Mouse (Mus musculus) cerebellum, adult 2 months (tissue): ENCODE data around the gene Vav2. TPM values are rescaled to one million over a fixed set of nuclear protein-coding genes. Genes with fewer than 3 reads are reported as not detected.

Source experiments
- DNase-seq, 2 experiments: peaks; one replicate each; pipeline ENCODE4 v3.0.0; 2021
- H3K27ac ChIP-seq: fragments of 200-500 bp; 2 replicates; pipeline ENCODE4 v1.5.1; 2012; ENCODE audit warnings: low read length, control low read depth, inconsistent platforms; ENCODE audit not compliant: insufficient read depth
- H3K27me3 ChIP-seq: fragments of 200-500 bp; 2 replicates; pipeline ENCODE4 v1.6.1; 2012; ENCODE audit warnings: inconsistent platforms, mild to moderate bottlenecking, low read length, moderate library complexity; ENCODE audit not compliant: control insufficient read depth, insufficient read depth
- H3K4me1 ChIP-seq: fragments of 200-500 bp; 2 replicates; pipeline ENCODE4 v1.6.1; 2011; ENCODE audit warnings: low read length; ENCODE audit not compliant: control insufficient read depth, insufficient read depth
- H3K4me3 ChIP-seq: fragments of 200-500 bp; replicated peaks from 2 replicates; pipeline ENCODE3; 2011; ENCODE audit warnings: mild to moderate bottlenecking, low read depth, low read length, control low read depth; ENCODE audit not compliant: insufficient read depth
- CTCF ChIP-seq: fragments of 200-500 bp; IDR thresholded peaks from 2 replicates; pipeline ENCODE4 v1.5.1; 2011; ENCODE audit warnings: low read depth, mild to moderate bottlenecking, control low read depth, low read length, moderate library complexity, borderline replicate concordance; ENCODE audit not compliant: insufficient read depth
- POLR2A ChIP-seq: fragments of 200-500 bp; IDR thresholded peaks from 2 replicates; pipeline ENCODE4 v1.6.1; 2011; ENCODE audit warnings: low read length, control low read depth, borderline replicate concordance; ENCODE audit not compliant: insufficient read depth
- WGBS: fragments of 180-500 bp; shearing (Covaris S2); methylation state at CpG from one replicate; pipeline ENCODE4 v1.1.7; 2018; 5-methylcytosine and 5-hydroxymethylcytosine counted together
- polyA plus RNA-seq: library from polyadenylated mRNA; depleted of rRNA; stranded (reverse); fragments of >200 nt; gene quantifications from 2 replicates; pipeline ENCODE4 v1.2.3, GENCODE M21; 2012

Vav2 gene
- polyA plus RNA-seq, 1 experiment: 16.1 TPM

GRCm38 (mm10) chr2:27421293-27422068 is 5.4 kb downstream of the Vav2 start:
- H3K27me3 ChIP-seq: no peaks in the 10 kb centered on the region
- no peak overlapping the region for H3K27ac ChIP-seq
- TF ChIP-seq CTCF: no peak
- TF ChIP-seq POLR2A: no peak
- 10% methylated on average over 20 of the region's 20 CpGs for WGBS
- H3K4me1 ChIP-seq: peaks cover 14% of the 10 kb centered on the region
- DNase-seq: peak; percentile 72 to 79
- H3K4me3 ChIP-seq: no peak overlapping the region

- Histone ChIP-seq H3K4me1 (peaks cover 14% of the 10 kb centered on the region), H3K27me3 (no peaks in the 10 kb centered on the region), H3K4me3 (no peak overlapping the region), H3K27ac (no peak overlapping the region)
- WGBS: 81% methylated on average over 6 of the region's 6 CpGs
- no peak for DNase-seq
- TF ChIP-seq CTCF (no peak), POLR2A (no peak)
These were observed 8.2 kb downstream of the Vav2 start for GRCm38 (mm10) chr2:27418577-27419070.

GRCm38 (mm10) chr2:27417648-27418153 is 9.1 kb downstream of the Vav2 start:
- H3K4me3 ChIP-seq: no peak overlapping the region
- no peak for DNase-seq
- TF ChIP-seq POLR2A (no peak), CTCF (no peak)
- no peaks in the 10 kb centered on the region for H3K27me3 ChIP-seq
- 71% methylated on average over 5 of the region's 5 CpGs for WGBS
- peaks cover 14% of the 10 kb centered on the region for H3K4me1 ChIP-seq
- no peak overlapping the region for H3K27ac ChIP-seq

GRCm38 (mm10) chr2:27416425-27416824 is 10.4 kb downstream of the Vav2 start:
- Histone ChIP-seq H3K27ac (no peak overlapping the region), H3K27me3 (no peaks in the 10 kb centered on the region), H3K4me1 (peaks cover 14% of the 10 kb centered on the region), H3K4me3 (no peak overlapping the region)
- WGBS: 15% methylated on average over 3 of the region's 3 CpGs
- no peak for TF ChIP-seq CTCF
- TF ChIP-seq POLR2A: no peak
- no peak for DNase-seq

GRCm38 (mm10) chr2:27415060-27415783 is 11.6 kb downstream of the Vav2 start:
- no peak overlapping the region for H3K27ac ChIP-seq

GRCm38 (mm10) chr2:27413936-27414657 is 12.7 kb downstream of the Vav2 start:
- WGBS: 61% methylated on average over 16 of the region's 16 CpGs
- no peak for DNase-seq
- H3K4me1 ChIP-seq: peaks cover 11% of the 10 kb centered on the region
- TF ChIP-seq POLR2A: no peak
- no peak for TF ChIP-seq CTCF
- no peak overlapping the region for H3K4me3 ChIP-seq
- H3K27me3 ChIP-seq: no peaks in the 10 kb centered on the region
- no peak overlapping the region for H3K27ac ChIP-seq

More at GRCm38 (mm10) chr2:27415060-27415783, 11.6 kb downstream of the Vav2 start:
- H3K4me3 ChIP-seq: no peak overlapping the region
- no peak for DNase-seq
- peaks cover 11% of the 10 kb centered on the region for H3K4me1 ChIP-seq
- TF ChIP-seq POLR2A (no peak), CTCF (no peak)
- WGBS: 89% methylated on average over 11 of the region's 11 CpGs
- H3K27me3 ChIP-seq: no peaks in the 10 kb centered on the region

- Histone ChIP-seq H3K4me1 (peaks cover 10% of the 10 kb centered on the region), H3K27me3 (no peaks in the 10 kb centered on the region), H3K27ac (no peak overlapping the region), H3K4me3 (no peak overlapping the region)
- DNase-seq: no peak
- 76% methylated on average over 2 of the region's 2 CpGs for WGBS
- TF ChIP-seq POLR2A (no peak), CTCF (no peak)
These were observed 13.3 kb downstream of the Vav2 start for GRCm38 (mm10) chr2:27413582-27413935.
